Mouse (Mus musculus) liver, embryonic 12.5 days (tissue): ENCODE measurements around the gene Rad51b. TPM values are rescaled to one million over a fixed set of nuclear protein-coding genes. Genes with fewer than 3 reads are reported as not detected.

Experiments
- ATAC-seq: fragments of 200-750 bp; cut with Nextera tagmentation; 2 replicates; pipeline ENCODE4 v1.8.0; 2017; ENCODE audit warnings: moderate number of reproducible peaks, mild to moderate bottlenecking, moderate library complexity
- H3K27ac ChIP-seq: fragments of 300-500 bp; sonication (generic); 2 replicates; pipeline ENCODE4 v1.5.1; 2016; ENCODE audit warnings: mild to moderate bottlenecking
- H3K27me3 ChIP-seq: fragments of 300-500 bp; sonication (generic); replicated peaks from 2 replicates; pipeline ENCODE4 v1.6.1; 2016; ENCODE audit warnings: mild to moderate bottlenecking, moderate library complexity
- H3K36me3 ChIP-seq: fragments of 300-500 bp; sonication (generic); 2 replicates; pipeline ENCODE4 v1.6.1; 2016; ENCODE audit warnings: mild to moderate bottlenecking, moderate library complexity
- H3K4me1 ChIP-seq: fragments of 300-500 bp; sonication (generic); 2 replicates; pipeline ENCODE4 v1.6.1; 2016
- H3K4me2 ChIP-seq: fragments of 300-500 bp; sonication (generic); 2 replicates; pipeline ENCODE4 v1.6.1; 2016; ENCODE audit warnings: mild to moderate bottlenecking, moderate library complexity
- H3K4me3 ChIP-seq: fragments of 300-500 bp; sonication (generic); 2 replicates; pipeline ENCODE4 v1.5.1; 2016; ENCODE audit warnings: mild to moderate bottlenecking, moderate library complexity
- H3K9ac ChIP-seq: fragments of 300-500 bp; sonication (generic); 2 replicates; pipeline ENCODE4 v1.6.1; 2016; ENCODE audit warnings: mild to moderate bottlenecking, moderate library complexity
- H3K9me3 ChIP-seq: fragments of 300-500 bp; sonication (generic); replicated peaks from 2 replicates; pipeline ENCODE4 v1.6.1; 2016; ENCODE audit warnings: mild to moderate bottlenecking, moderate library complexity
- WGBS: fragments of 180-500 bp; shearing (Covaris S2); methylation state at CpG from one replicate; pipeline ENCODE4 v1.1.7; 2016; ENCODE audit not compliant: insufficient replicate concordance; 5-methylcytosine and 5-hydroxymethylcytosine counted together
- polyA plus RNA-seq: library from polyadenylated mRNA; unstranded; fragments of >200 nt; fragmentation: Nextera tagmentation; extraction: Ambion mirVana; gene quantifications from 2 replicates; pipeline ENCODE4 v1.2.1, GENCODE M21; 2016

The Rad51b gene
- polyA plus RNA-seq, 1 experiment from 2014 or later: 7.5 TPM

DNA sequence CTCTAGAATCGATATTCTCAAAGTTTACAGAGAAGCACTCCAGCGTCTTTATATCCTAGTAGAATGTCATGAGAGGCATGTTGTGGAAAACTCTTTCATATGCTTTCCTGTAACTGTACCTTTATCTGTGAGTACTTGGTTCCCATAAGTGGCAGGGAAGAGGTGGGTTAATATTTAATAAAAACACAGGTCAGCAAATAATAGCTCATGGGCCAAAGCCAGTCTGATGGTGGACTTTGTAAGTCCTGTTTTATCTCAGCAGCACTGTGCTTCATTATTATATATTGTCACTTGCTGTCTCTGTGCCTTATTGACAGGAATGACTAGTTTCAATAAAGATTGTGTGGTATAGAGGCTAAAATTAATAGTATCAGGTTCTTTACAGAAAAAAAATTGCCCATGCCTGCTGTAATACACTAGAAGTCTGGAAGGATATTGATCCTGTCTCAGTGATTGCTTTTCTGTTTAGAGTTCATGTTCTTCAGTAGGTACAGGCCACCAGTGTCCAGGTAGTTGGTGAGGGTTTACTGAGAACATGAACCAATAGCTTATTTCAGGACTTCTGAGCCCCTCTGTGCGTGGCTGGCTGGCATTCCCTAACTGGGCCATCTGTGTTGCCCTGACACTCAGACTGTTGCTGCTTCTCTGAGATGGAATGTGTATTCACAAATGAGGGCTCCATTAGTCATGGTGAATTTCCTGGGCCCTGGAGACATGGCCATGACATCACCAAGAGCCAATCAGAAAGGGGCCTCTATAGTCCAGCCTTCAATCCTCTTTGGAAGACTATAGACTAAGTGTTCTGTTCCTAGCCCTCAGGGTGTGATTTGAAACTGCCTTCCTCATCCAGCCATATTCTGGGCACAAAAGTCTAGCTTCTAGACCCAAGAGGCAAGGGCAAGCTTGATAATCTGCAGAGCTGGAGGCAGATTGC is 206.8 kb downstream of the Rad51b start:
- H3K36me3 ChIP-seq: no peaks in the 10 kb centered on the region
- H3K4me1 ChIP-seq: peaks cover 28% of the 10 kb centered on the region
- peak overlapping the region; percentile 37; the same call in 1 of the 2 replicates for H3K27ac ChIP-seq
- H3K4me3 ChIP-seq: no peak overlapping the region
- H3K27me3 ChIP-seq: no peaks in the 10 kb centered on the region
- H3K9ac ChIP-seq: no peak overlapping the region
- no peak for ATAC-seq
- no peak overlapping the region for H3K4me2 ChIP-seq
- 76% methylated on average over 3 of the region's 3 CpGs for WGBS
- no peaks in the 10 kb centered on the region for H3K9me3 ChIP-seq

DNA sequence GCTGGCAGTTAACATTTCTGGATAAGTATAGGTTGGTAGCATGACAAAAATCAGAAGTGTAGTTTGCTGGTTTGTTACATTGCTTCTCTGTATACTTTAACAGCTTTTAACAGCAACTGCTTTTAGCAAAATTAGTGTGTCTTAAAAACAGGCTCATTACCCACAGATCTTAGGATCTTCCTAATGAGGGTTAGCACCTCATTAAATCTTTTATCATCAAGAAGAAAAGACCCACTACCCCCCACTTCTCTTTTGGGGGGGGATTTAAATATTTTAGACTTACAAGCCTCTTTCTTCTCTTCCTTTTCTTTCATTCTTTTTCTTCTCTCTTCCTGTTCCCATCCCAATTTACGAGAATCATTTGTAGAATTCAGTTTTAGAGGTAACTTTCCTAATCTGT is 207.6 kb downstream of the Rad51b start:
- H3K4me1 ChIP-seq: peaks cover 28% of the 10 kb centered on the region
- H3K36me3 ChIP-seq: no peaks in the 10 kb centered on the region
- H3K9me3 ChIP-seq: no peaks in the 10 kb centered on the region
- no peak overlapping the region for H3K9ac ChIP-seq
- no peak overlapping the region for H3K4me2 ChIP-seq
- H3K4me3 ChIP-seq: no peak overlapping the region
- WGBS: 86% methylated on average over 1 of the region's 1 CpGs
- H3K27me3 ChIP-seq: no peaks in the 10 kb centered on the region
- H3K27ac ChIP-seq: no peak overlapping the region
- no peak for ATAC-seq

DNA sequence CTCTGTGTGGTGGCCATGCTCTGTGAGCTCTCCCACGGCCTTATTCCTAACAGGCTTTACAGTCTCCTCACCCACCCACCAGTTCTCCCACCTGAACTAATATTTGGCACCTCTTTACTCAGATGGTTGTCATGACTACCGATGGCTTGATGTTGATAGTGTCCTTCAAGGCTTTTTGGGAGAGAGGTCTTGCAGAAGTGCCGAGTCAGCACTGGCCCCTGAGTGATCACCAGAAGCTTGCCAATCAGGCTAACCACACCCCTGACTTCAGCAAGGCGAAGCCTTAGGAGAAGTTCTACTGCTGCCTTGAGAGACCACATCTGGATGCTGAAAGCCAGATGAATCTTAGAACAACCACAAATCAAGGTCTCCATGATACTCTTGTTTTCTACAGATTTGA is 209.3 kb downstream of the Rad51b start:
- no peaks in the 10 kb centered on the region for H3K36me3 ChIP-seq
- no peak overlapping the region for H3K4me3 ChIP-seq
- H3K27me3 ChIP-seq: no peaks in the 10 kb centered on the region
- peaks cover 28% of the 10 kb centered on the region for H3K4me1 ChIP-seq
- H3K9me3 ChIP-seq: no peaks in the 10 kb centered on the region
- WGBS: 41% methylated on average over 4 of the region's 4 CpGs
- H3K9ac ChIP-seq: no peak overlapping the region
- H3K27ac ChIP-seq: no peak overlapping the region
- no peak overlapping the region for H3K4me2 ChIP-seq
- ATAC-seq: no peak

DNA sequence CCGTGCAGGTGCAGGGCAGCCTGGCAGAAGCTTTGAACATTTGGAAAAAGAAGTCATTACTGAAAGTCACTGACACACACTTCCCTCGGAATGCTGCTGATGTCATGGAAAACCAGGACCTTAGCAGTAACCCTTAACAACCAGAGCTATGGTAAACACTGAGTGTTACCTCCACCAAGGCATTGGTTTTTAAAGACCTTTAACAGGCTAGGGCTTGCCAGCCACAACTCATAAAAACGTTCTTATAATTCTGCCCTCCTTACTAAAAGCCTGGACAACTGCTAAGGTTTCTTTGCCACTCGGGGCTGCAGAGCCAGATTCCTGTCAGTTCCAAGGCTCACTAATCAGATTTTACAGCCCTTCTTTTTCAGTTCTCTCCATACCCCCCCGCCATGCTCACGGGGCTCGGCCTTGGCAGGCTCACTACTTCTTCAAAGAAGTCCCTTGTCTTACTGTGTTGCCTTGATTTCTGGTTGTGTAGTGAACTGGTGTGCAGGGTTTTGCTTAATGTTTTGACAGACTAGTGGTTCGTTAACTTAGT is 210.1 kb downstream of the Rad51b start:
- no peak overlapping the region for H3K27ac ChIP-seq
- no peak overlapping the region for H3K9ac ChIP-seq
- 68% methylated on average over 8 of the region's 8 CpGs for WGBS
- H3K4me1 ChIP-seq: peaks cover 23% of the 10 kb centered on the region
- H3K9me3 ChIP-seq: no peaks in the 10 kb centered on the region
- H3K27me3 ChIP-seq: no peaks in the 10 kb centered on the region
- no peak overlapping the region for H3K4me2 ChIP-seq
- no peak for ATAC-seq
- no peaks in the 10 kb centered on the region for H3K36me3 ChIP-seq
- no peak overlapping the region for H3K4me3 ChIP-seq

DNA sequence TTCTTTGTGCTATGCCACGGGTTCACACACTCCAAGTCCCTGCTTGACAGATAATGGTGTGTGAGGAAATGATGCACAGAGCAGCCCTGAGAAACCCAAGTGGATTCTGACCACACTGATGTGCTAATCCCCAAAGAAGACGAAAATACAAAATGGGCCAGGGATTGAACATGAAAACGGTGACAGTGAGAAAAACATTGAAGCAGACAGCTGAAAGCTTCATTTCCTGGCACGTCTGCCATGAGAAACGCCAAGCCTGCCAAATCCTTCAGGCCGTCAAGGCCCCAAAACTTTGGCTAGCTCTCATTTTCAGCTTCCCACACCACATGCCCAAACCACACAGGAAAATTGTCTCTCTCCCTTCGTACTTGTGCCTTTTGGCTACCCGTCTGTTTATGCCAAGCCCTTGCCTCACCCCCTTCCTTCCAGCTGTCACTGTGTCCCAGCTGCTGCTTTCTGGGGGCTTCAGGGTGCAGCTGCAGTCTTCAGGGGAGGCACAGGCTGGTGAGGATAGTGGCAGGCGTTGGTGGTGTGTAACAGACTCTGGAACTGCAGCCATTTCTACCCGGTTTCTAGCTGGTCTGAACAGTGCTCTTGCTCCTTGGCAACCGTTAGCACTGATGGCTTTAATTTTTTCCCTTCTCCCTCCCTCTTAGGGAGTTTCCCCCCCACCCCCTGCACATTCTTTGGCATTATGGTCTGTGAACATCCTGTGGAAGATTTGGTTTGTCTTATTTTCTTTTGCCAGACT is 214.5 kb downstream of the Rad51b start:
- no peak overlapping the region for H3K9ac ChIP-seq
- H3K27me3 ChIP-seq: no peaks in the 10 kb centered on the region
- 57% methylated on average over 11 of the region's 11 CpGs for WGBS
- no peaks in the 10 kb centered on the region for H3K9me3 ChIP-seq
- H3K27ac ChIP-seq: no peak overlapping the region; the same call in 1 of the 2 replicates
- H3K4me3 ChIP-seq: no peak overlapping the region
- no peak for ATAC-seq
- no peak overlapping the region for H3K4me2 ChIP-seq
- H3K4me1 ChIP-seq: peaks cover 13% of the 10 kb centered on the region
- no peaks in the 10 kb centered on the region for H3K36me3 ChIP-seq

DNA sequence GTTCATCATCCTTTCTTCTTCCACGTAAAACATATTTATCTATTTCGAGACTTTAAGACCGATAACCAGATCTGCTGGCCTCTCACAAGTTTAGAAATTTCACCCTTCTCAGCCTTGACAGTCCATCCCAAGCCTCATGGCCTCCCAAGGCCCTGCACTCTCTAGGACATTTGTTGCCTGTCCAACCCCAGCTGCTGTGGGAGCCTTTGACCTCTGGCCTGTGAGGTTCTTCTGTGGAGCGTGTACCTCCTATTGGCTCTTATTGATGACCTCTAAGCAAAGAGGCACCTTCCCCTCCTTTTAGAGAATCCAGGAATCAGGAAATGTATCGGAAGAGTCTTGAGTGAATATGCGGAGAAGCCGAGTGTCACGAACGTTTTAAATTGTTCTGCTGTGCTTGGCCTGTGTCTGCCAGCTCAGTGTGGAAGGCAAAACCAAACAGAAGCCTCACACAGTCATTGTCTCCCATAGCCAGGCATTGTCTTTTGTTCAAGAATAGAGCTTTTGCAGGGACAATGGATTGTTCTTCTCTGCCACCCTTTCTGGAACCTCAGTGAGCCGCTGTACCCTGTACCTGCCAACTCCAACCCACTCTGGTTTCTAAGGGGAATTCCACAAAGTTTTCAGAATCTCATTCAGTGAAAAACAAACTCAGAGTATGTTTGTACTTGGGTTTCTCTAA is 215.3 kb downstream of the Rad51b start:
- H3K4me2 ChIP-seq: no peak overlapping the region
- 77% methylated on average over 10 of the region's 10 CpGs for WGBS
- H3K36me3 ChIP-seq: no peaks in the 10 kb centered on the region
- H3K27ac ChIP-seq: no peak overlapping the region
- no peak overlapping the region for H3K9ac ChIP-seq
- ATAC-seq: no peak
- H3K9me3 ChIP-seq: no peaks in the 10 kb centered on the region
- H3K27me3 ChIP-seq: no peaks in the 10 kb centered on the region
- H3K4me3 ChIP-seq: no peak overlapping the region
- H3K4me1 ChIP-seq: 0 out of 2 replicates have a peak, but pooled peaks cover 6% of the 10 kb centered on the region

DNA sequence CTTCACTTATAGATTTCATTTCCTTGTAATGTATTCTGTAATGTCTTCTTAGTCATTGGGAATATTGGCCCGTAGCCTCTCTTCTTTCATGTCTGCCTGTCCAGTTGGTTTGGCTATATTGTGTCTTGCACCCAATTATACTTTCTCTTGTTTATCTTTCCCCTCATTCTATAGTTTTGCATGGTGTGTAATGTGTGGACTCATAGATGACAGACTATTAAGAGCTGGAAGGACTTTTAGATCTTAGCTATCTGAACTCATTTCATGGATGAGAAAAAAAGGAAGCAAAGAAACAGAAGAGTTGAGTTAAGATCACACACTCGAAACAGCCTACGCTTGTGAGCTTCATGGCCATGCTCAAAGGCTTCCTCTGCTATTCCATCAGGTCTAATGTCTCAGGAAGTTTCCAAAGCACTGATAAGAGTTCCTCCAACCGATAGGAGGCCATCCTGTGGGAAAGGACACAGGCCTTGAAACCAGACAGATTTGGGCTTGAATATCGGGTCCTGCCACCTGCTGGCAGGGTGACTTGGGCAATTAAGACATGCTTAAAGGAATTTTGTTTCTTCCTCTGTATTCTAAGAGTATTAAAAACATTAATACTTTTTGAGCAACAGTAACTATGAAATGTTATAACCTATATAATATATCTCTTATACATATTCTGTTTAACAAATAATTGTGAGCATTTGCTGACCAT is 216.1 kb downstream of the Rad51b start:
- H3K4me2 ChIP-seq: no peak overlapping the region
- no peak overlapping the region for H3K27ac ChIP-seq
- no peak overlapping the region for H3K9ac ChIP-seq
- WGBS: 59% methylated on average over 5 of the region's 5 CpGs
- no peaks in the 10 kb centered on the region for H3K36me3 ChIP-seq
- H3K4me3 ChIP-seq: no peak overlapping the region
- ATAC-seq: no peak
- H3K4me1 ChIP-seq: 0 out of 2 replicates have a peak, but pooled peaks cover 5% of the 10 kb centered on the region
- H3K9me3 ChIP-seq: no peaks in the 10 kb centered on the region
- no peaks in the 10 kb centered on the region for H3K27me3 ChIP-seq

DNA sequence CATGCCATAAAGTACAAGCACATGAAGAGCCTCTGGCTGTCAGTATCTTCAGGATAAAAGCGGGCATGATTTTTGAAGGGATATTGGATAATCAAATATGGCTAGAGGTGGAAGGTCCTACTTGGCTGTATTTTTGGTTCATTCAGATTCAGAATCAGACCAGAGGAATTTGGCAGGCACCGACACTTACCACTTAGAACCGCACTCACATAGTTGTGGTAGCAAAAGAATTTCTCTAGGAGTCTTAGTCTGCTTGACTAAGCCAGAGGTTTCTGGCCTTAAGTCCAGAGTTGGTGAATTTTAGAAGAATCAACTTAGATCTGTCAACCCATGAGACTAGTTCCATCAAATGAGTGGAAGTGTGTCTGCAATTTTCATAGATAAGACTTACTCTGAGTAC is 217.6 kb downstream of the Rad51b start:
- H3K27ac ChIP-seq: no peak overlapping the region
- no peak overlapping the region for H3K4me2 ChIP-seq
- H3K4me3 ChIP-seq: no peak overlapping the region
- WGBS: 86% methylated on average over 3 of the region's 3 CpGs
- H3K9me3 ChIP-seq: no peaks in the 10 kb centered on the region
- no peak for ATAC-seq
- H3K36me3 ChIP-seq: no peaks in the 10 kb centered on the region
- no peak overlapping the region for H3K9ac ChIP-seq
- H3K27me3 ChIP-seq: no peaks in the 10 kb centered on the region
- 0 out of 2 replicates have a peak, but pooled peaks cover 5% of the 10 kb centered on the region for H3K4me1 ChIP-seq

DNA sequence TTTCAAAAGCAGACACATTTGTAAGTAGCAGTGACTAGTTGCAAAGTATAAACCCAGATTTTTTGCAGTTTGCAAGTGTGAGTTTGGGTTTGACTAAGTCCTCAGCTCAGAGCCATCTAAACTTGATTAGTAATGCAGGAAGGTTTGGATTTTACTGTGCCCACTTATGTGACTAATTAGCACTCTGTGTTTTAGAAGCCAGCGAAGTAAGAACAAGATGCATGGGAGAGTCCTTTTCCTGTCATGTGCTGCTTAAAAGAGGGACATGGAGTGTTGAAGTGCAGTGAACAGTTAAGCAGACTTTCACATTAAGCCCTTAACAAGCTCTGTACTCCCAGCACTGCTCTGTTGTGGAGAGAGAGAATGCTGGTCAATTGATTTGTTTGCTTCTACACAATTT is 225.3 kb downstream of the Rad51b start:
- 77% methylated on average over 1 of the region's 1 CpGs for WGBS
- ATAC-seq: no peak
- no peaks in the 10 kb centered on the region for H3K9me3 ChIP-seq
- no peak overlapping the region for H3K4me2 ChIP-seq
- H3K4me3 ChIP-seq: no peak overlapping the region
- H3K27me3 ChIP-seq: no peaks in the 10 kb centered on the region
- no peak overlapping the region for H3K9ac ChIP-seq
- no peaks in the 10 kb centered on the region for H3K4me1 ChIP-seq
- H3K36me3 ChIP-seq: no peaks in the 10 kb centered on the region
- no peak overlapping the region for H3K27ac ChIP-seq

DNA sequence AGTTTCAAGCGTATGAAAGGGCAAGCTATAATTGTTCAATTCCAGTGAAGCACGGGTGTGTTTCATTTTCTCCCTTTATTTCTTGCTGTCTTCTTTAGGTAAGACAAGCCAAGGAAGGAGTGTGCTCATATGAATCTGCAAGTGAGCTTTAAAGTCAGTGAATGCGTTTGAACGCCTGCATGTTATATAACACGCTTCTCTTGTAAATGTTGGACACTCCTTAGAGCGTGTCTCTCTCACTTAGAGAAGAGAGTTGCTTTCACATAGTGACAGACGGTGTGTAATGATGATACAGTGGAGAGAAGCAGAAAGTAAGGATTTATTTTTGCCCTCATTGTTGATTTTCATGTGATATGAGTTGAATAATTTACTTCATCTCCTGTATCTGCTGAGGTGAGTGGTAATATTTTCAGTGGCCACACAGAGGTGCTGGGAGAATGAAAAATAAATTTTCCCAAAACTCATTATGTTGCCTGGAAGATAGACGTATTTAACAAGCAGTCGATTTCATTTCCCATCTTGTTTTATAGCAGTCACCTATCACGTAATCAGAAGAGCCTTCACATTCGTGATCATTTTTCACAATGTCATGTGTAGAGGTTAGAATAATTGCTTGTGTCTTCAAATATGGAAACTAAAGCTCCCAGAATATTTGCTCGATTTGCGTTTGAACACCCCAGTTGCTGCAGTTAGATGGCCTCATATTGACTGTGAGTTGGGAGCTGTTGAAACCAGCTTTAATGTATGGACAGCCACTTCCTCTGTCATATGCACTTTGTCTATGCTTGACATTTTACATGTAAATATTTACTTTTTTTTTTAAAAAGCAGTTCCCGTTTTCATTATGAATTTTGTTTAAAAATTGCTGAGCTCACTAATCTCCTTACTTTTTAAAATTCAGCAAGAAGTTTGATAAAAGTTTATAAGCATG is 228.1 kb downstream of the Rad51b start:
- H3K9me3 ChIP-seq: no peaks in the 10 kb centered on the region
- H3K4me1 ChIP-seq: no peaks in the 10 kb centered on the region
- ATAC-seq: no peak
- H3K27me3 ChIP-seq: no peaks in the 10 kb centered on the region
- H3K4me2 ChIP-seq: no peak overlapping the region
- no peak overlapping the region for H3K4me3 ChIP-seq
- no peak overlapping the region for H3K27ac ChIP-seq
- no peaks in the 10 kb centered on the region for H3K36me3 ChIP-seq
- no peak overlapping the region for H3K9ac ChIP-seq
- 77% methylated on average over 14 of the region's 14 CpGs for WGBS
